Mouse (Mus musculus): ENCODE measurements around the gene Ctu1. TPM values are rescaled to one million over a fixed set of nuclear protein-coding genes. Genes with fewer than 3 reads are reported as not detected.
"Not testable (repeated sequence)": the region's sequence is repeated elsewhere in the genome, so short reads cannot be mapped to it uniquely, and the experiment has no call there.

The Ctu1 gene
- total RNA-seq (2015; ENCODE audit: low replicate concordance) (1.0 TPM in 1 of 2 replicates, not detected in the other), total RNA-seq (2017; ENCODE audit: low replicate concordance) (0.42 and 1.6 TPM in 2 replicates)

- peak; percentile 81 for ATAC-seq (replicated peaks; ENCODE audit: low FRiP score, poor library complexity, severe bottlenecking)
Measured at GRCm38 (mm10) chr7:43671809-43672580, at the start of gene Ctu1. TSS of gene Ctu1 (plus strand) at chr7:43672016.

GRCm38 (mm10) chr7:43622927-43623326, 48.9 kb upstream of the Ctu1 start:
- no peak for ATAC-seq (replicated peaks; ENCODE audit: low FRiP score, poor library complexity, severe bottlenecking)

GRCm38 (mm10) chr7:43623819-43624218, 48.0 kb upstream of the Ctu1 start:
- no peak for ATAC-seq (replicated peaks; ENCODE audit: low FRiP score, poor library complexity, severe bottlenecking)

- ATAC-seq (replicated peaks; ENCODE audit: low FRiP score, poor library complexity, severe bottlenecking) = no peak
Measured at GRCm38 (mm10) chr7:43625065-43625464, 46.8 kb upstream of the Ctu1 start.

- no peak for ATAC-seq (replicated peaks; ENCODE audit: low FRiP score, poor library complexity, severe bottlenecking)
Measured at GRCm38 (mm10) chr7:43625794-43626422, 45.9 kb upstream of the Ctu1 start.

- ATAC-seq (replicated peaks; ENCODE audit: low FRiP score, poor library complexity, severe bottlenecking) = no peak
Measured at GRCm38 (mm10) chr7:43633940-43634339, 37.9 kb upstream of the Ctu1 start.

GRCm38 (mm10) chr7:43634500-43634899, 37.3 kb upstream of the Ctu1 start, which contains the start of gene Ceacam18:
TSS of gene Ceacam18 (plus strand) at chr7:43634707.
- no peak for ATAC-seq (replicated peaks; ENCODE audit: low FRiP score, poor library complexity, severe bottlenecking)

- no peak for ATAC-seq (replicated peaks; ENCODE audit: low FRiP score, poor library complexity, severe bottlenecking)
Measured at GRCm38 (mm10) chr7:43636194-43636593, 35.6 kb upstream of the Ctu1 start.

- ATAC-seq (replicated peaks; ENCODE audit: low FRiP score, poor library complexity, severe bottlenecking) = no peak
Measured at GRCm38 (mm10) chr7:43637118-43637517, 34.7 kb upstream of the Ctu1 start.

- ATAC-seq (replicated peaks; ENCODE audit: low FRiP score, poor library complexity, severe bottlenecking) = no peak
Measured at GRCm38 (mm10) chr7:43642587-43642986, 29.2 kb upstream of the Ctu1 start.

- no peak for ATAC-seq (replicated peaks; ENCODE audit: low FRiP score, poor library complexity, severe bottlenecking)
Measured at GRCm38 (mm10) chr7:43643046-43643652, 28.7 kb upstream of the Ctu1 start.

GRCm38 (mm10) chr7:43652683-43653082, 19.1 kb upstream of the Ctu1 start:
- ATAC-seq (replicated peaks; ENCODE audit: low FRiP score, poor library complexity, severe bottlenecking) = no peak

- ATAC-seq (replicated peaks; ENCODE audit: low FRiP score, poor library complexity, severe bottlenecking) = no peak
Measured at GRCm38 (mm10) chr7:43654519-43654918, 17.3 kb upstream of the Ctu1 start.

- no peak for ATAC-seq (replicated peaks; ENCODE audit: low FRiP score, poor library complexity, severe bottlenecking)
Measured at GRCm38 (mm10) chr7:43656232-43656631, 15.6 kb upstream of the Ctu1 start.

GRCm38 (mm10) chr7:43660002-43660401, 11.8 kb upstream of the Ctu1 start, which contains the start of gene Siglece:
TSS of gene Siglece (minus strand) at chr7:43660161.
- no peak for ATAC-seq (replicated peaks; ENCODE audit: low FRiP score, poor library complexity, severe bottlenecking)

GRCm38 (mm10) chr7:43662804-43663203, 9.0 kb upstream of the Ctu1 start:
- no peak for ATAC-seq (replicated peaks; ENCODE audit: low FRiP score, poor library complexity, severe bottlenecking)

- ATAC-seq (replicated peaks; ENCODE audit: low FRiP score, poor library complexity, severe bottlenecking) = not testable (repeated sequence)
Measured at GRCm38 (mm10) chr7:43667221-43667620, 4.6 kb upstream of the Ctu1 start.

GRCm38 (mm10) chr7:43668582-43668981, 3.2 kb upstream of the Ctu1 start:
- no peak for ATAC-seq (replicated peaks; ENCODE audit: low FRiP score, poor library complexity, severe bottlenecking)

- no peak for ATAC-seq (replicated peaks; ENCODE audit: low FRiP score, poor library complexity, severe bottlenecking)
Measured at GRCm38 (mm10) chr7:43671064-43671808, 580 bp upstream of the Ctu1 start.
